Mouse (Mus musculus): Measurements from ENCODE around the gene Rusc1.

DNA sequence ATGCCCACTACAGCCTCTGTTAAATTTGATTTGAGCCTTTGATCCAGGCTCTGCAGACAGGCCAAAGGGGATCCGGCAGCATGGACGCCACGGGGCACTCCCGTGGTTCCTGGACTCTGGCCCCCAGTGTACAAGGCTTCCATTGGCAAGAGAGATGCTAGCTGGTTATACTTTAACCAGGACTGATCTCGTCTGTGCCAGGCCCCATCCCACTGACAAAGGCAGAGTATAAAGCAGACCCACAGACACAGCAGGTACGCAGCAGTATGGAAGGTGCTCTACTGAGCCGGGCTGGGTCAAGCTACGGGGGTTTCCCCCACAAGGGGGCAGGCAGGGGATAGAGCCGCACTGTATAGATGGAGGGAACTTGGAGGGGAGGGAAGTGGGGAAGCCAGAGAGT, 43.3 kb upstream of the Rusc1 start:
- peak; percentile 53 for TF ChIP-seq POLR2A (IDR thresholded peaks at IDR 0.05; ENCODE audit: low read depth, low read length)
- TF ChIP-seq CTCF (conservative IDR thresholded peaks at IDR 0.05; ENCODE audit: insufficient read depth, insufficient read length, low read depth, low read length): peak; percentile 33

Data from kidney, adult 2 months (tissue).